In the genomic region with DNA sequence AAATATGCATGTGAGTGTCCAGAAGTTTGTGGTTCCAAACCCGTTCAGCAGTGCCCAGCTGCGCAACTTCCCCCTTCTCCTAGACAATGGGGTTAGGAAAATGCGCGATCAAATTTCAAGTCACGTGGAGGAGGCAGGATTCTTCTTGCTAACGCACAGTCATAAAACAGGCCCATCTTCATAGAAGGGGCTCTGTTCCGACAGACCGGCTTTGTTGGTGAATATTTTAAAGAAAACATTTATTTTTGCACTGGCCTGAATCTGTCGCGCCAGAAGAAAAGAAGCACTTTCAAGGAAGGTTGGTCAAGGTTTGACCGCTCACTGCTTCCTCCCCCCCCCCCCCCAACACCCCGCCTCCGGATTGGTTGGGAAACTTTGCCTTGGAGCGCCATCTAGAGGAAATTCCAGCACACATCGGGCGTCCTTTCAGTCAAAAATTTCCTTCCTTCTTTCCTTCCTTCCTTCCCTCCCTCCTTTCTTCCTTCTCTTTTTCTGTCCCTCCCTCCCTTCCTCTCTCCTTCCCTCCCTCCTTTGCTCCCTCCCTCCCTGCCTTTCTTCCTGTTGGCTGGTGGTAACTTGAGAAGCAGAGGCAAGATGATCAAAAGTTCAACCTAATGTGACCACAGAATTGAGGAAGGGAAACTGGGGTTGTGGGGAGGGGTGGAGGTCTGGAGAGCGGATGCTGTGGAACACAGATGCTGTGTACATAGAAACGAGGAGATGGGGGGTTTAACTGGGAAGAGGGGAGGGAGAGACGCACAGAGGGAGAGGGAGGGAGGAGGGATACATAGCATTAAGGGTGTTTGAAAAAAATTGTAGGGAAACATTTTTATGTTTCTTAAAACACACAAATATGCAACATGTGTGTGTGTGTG, we compare ENCODE assay signal across 8 mouse cellular contexts.
A peak's percentile ranks its signal among the peaks of the same experiment; 100 is the strongest.
DNase-seq lines count a peak whose midpoint lies in the region; ATAC-seq lines count a peak whose summit lies in the region.

No protein-coding gene starts in this region.

- DNase-seq in 3134 (ENCODE audit: extremely low read depth, insufficient read length, low spot score): peak; percentile 39
- DNase-seq in adrenal gland, adult 2 months: peak; percentile 81
- peak; percentile 80 for DNase-seq in embryo, embryonic 11.5 days (ENCODE audit: low read depth, low spot score)
- peak; percentile 85 to 87 for DNase-seq in heart, adult 18-20 months
- peak; percentile 71 for DNase-seq in kidney, adult 18-20 months
- peak; percentile 87 for DNase-seq in limb, embryonic 11.5 days (ENCODE audit: low spot score)
- DNase-seq in spleen, postnatal 36 days (ENCODE audit: low spot score in 2 of 2): peak; percentile 45 to 57

- peak; percentile 89 for ATAC-seq in limb, embryonic 11.5 days (ENCODE audit: insufficient number of reproducible peaks, low FRiP score, low TSS enrichment, low read depth)
- peak; percentile 94 for ATAC-seq in midbrain, embryonic 12.5 days (ENCODE audit: low FRiP score, low read depth)

- H3K9ac ChIP-seq in limb, embryonic 11.5 days (ENCODE audit: low read length): peak overlapping the region; percentile 30; the same call in 1 of the 2 replicates
- peak overlapping the region; percentile 37; the same call in 1 of the 2 replicates for H3K9ac ChIP-seq in midbrain, embryonic 12.5 days (replicated peaks)

- H3K4me3 ChIP-seq in limb, embryonic 11.5 days (ENCODE audit: low read depth, low read length): peak overlapping the region; percentile 20
- H3K4me3 ChIP-seq in midbrain, embryonic 12.5 days: peak overlapping the region; percentile 40

- peak overlapping the region; percentile 39 for H3K4me2 ChIP-seq in limb, embryonic 11.5 days (ENCODE audit: low read depth, severe bottlenecking)
- peak overlapping the region; percentile 40 for H3K4me2 ChIP-seq in midbrain, embryonic 12.5 days (replicated peaks)

- H3K36me3 ChIP-seq in limb, embryonic 11.5 days (ENCODE audit: control insufficient read depth, insufficient read depth, low read length): no peaks in the 10 kb centered on the region
- no peaks in the 10 kb centered on the region for H3K36me3 ChIP-seq in midbrain, embryonic 12.5 days

- WGBS in limb, embryonic 11.5 days: 1% methylated on average over 19 of the region's 19 CpGs
- 3% methylated on average over 19 of the region's 19 CpGs for WGBS in midbrain, embryonic 12.5 days

- H3K9me3 ChIP-seq in limb, embryonic 11.5 days (ENCODE audit: control insufficient read depth, low read length): no peaks in the 10 kb centered on the region
- no peaks in the 10 kb centered on the region for H3K9me3 ChIP-seq in midbrain, embryonic 12.5 days

- H3K27me3 ChIP-seq in limb, embryonic 11.5 days (ENCODE audit: control insufficient read depth, insufficient read depth, low read length): no peaks in the 10 kb centered on the region
- H3K27me3 ChIP-seq in midbrain, embryonic 12.5 days: no peaks in the 10 kb centered on the region

- peak overlapping the region; percentile 58; the same call in 1 of the 2 replicates for H3K27ac ChIP-seq in limb, embryonic 11.5 days (replicated peaks; ENCODE audit: low read depth, low read length)
- peak overlapping the region; percentile 66 for H3K27ac ChIP-seq in midbrain, embryonic 12.5 days (replicated peaks)

- peaks cover 8% of the 10 kb centered on the region; the same call in 1 of the 2 replicates for H3K4me1 ChIP-seq in limb, embryonic 11.5 days (ENCODE audit: control insufficient read depth, insufficient read depth, low read length)
- no peaks in the 10 kb centered on the region for H3K4me1 ChIP-seq in midbrain, embryonic 12.5 days

Comparison
In these comparisons a context has a peak if more than half of its experiments do, and no peak if none do; other contexts are left out.
1. Peak in every context shown above with its lines: DNase-seq, ATAC-seq, H3K4me3 ChIP-seq and H3K27ac ChIP-seq.